Mouse (Mus musculus) neural tube, embryonic 14.5 days (tissue): Measurements from ENCODE around the gene Art5. TPM values are rescaled to one million over a fixed set of nuclear protein-coding genes. Genes with fewer than 3 reads are reported as not detected.

ENCODE experiments used
- ATAC-seq: fragments of 200-750 bp; cut with Nextera tagmentation; 2 replicates; pipeline ENCODE4 v1.8.0; 2017; ENCODE audit warnings: low read depth, mild to moderate bottlenecking, moderate TSS enrichment, moderate library complexity
- H3K27ac ChIP-seq: fragments of 300-500 bp; sonication (generic); 2 replicates; pipeline ENCODE4 v1.5.1; 2014; ENCODE audit warnings: low read depth, mild to moderate bottlenecking, control low read depth, low read length, moderate library complexity, mixed read lengths
- H3K27me3 ChIP-seq: fragments of 300-500 bp; sonication (generic); 2 replicates; pipeline ENCODE4 v1.6.1; 2014; ENCODE audit warnings: low read length; ENCODE audit not compliant: control insufficient read depth, insufficient read depth
- H3K36me3 ChIP-seq: fragments of 300-500 bp; sonication (generic); 2 replicates; pipeline ENCODE4 v1.6.1; 2014; ENCODE audit warnings: low read length, mixed read lengths; ENCODE audit not compliant: control insufficient read depth, insufficient read depth
- H3K4me1 ChIP-seq: fragments of 300-500 bp; sonication (generic); 2 replicates; pipeline ENCODE4 v1.6.1; 2014; ENCODE audit warnings: low read length; ENCODE audit not compliant: control insufficient read depth, insufficient read depth
- H3K4me2 ChIP-seq: fragments of 300-500 bp; sonication (generic); 2 replicates; pipeline ENCODE4 v1.6.1; 2014; ENCODE audit warnings: mild to moderate bottlenecking, low read depth, low read length, control low read depth
- H3K4me3 ChIP-seq: fragments of 300-500 bp; sonication (generic); 2 replicates; pipeline ENCODE4 v1.5.1; 2014; ENCODE audit warnings: low read depth, low read length, control low read depth, mixed read lengths
- H3K9ac ChIP-seq: fragments of 300-500 bp; sonication (generic); replicated peaks from 2 replicates; pipeline ENCODE4 v1.6.1; 2014; ENCODE audit warnings: low read depth, mild to moderate bottlenecking, control low read depth, low read length, mixed read lengths
- H3K9me3 ChIP-seq: fragments of 300-500 bp; sonication (generic); 2 replicates; pipeline ENCODE4 v1.6.1; 2016; ENCODE audit warnings: low read length; ENCODE audit not compliant: control insufficient read depth
- WGBS: fragments of 180-500 bp; shearing (Covaris S2); extraction: QIAGEN DNeasy Blood & Tissue Kit; methylation state at CpG from one replicate; pipeline ENCODE4 v1.1.7; 2014; 5-methylcytosine and 5-hydroxymethylcytosine counted together
- polyA plus RNA-seq: library from polyadenylated mRNA; unstranded; fragments of >200 nt; fragmentation: Nextera tagmentation; extraction: Ambion mirVana; gene quantifications from 2 replicates; pipeline ENCODE4 v1.2.1, GENCODE M21; 2014

Art5 gene
- 0.13 TPM in 1 of 2 replicates, not detected in the other for polyA plus RNA-seq

DNA sequence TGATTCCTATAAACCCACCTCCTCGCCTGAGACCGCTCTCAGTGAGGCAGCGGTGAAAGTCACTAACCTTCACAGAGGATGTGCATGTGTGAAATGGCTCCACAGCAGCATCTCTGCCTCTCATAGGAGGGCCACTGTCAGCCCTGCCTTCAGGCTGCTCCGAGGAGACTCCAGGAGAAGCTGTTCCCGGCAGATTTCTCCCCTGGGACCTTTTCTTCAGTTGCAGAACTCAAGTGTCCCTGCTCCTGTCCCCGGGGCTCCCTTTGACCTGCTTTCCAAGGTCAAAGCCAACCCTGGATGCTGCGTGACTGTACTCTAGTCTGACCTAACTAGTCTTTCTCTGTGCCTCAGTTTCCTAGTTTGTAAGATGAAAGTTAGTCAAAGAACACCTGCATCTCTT is at the start of gene Art5:
Art5 (minus strand) TSS at position 319 of the 400 bp plus-strand sequence.
- Histone ChIP-seq H3K4me1 (no peaks in the 10 kb centered on the region), H3K36me3 (no peaks in the 10 kb centered on the region), H3K4me3 (no peak within 1 kb of the TSS), H3K4me2 (no peak within 1 kb of the TSS), H3K27me3 (no peaks in the 10 kb centered on the region), H3K9ac (no peak within 1 kb of the TSS), H3K27ac (no peak within 1 kb of the TSS), H3K9me3 (no peaks in the 10 kb centered on the region)
- 74% methylated on average over 7 of the region's 7 CpGs for WGBS
- no peak for ATAC-seq

DNA sequence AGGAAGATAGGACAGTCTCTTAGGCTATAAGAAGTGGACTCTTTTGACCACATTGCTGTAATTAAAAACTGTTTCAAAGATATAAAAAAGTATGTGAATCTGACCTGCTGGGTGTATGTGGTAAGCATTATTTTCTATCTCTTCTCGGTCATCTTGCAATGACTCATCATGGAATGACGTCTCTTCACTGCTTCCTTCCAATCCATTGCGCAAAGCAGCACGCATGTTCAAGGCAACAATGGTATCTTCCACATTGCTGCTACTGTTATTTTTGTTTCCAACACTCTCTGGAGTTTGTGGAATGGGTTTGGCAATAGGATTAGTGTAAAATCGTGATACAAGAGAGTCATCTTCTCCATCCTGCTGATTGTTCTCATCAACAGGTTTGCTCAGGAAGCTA is 44.4 kb upstream of the Art5 start:
- H3K4me2 ChIP-seq: no peak overlapping the region
- ATAC-seq: no peak
- no peaks in the 10 kb centered on the region for H3K27me3 ChIP-seq
- no peak overlapping the region for H3K9ac ChIP-seq
- 97% methylated on average over 5 of the region's 5 CpGs for WGBS
- no peaks in the 10 kb centered on the region for H3K4me1 ChIP-seq
- H3K36me3 ChIP-seq: peaks cover 42% of the 10 kb centered on the region
- H3K9me3 ChIP-seq: no peaks in the 10 kb centered on the region
- H3K27ac ChIP-seq: no peak overlapping the region
- H3K4me3 ChIP-seq: no peak overlapping the region

GRCm38 (mm10) chr7:102137898-102138297 is 28.6 kb upstream of the Art5 start:
- no peak overlapping the region for H3K4me3 ChIP-seq
- H3K9ac ChIP-seq: no peak overlapping the region
- 97% methylated on average over 5 of the region's 5 CpGs for WGBS
- no peaks in the 10 kb centered on the region for H3K27me3 ChIP-seq
- H3K36me3 ChIP-seq: peaks cover 52% of the 10 kb centered on the region
- no peak overlapping the region for H3K27ac ChIP-seq
- H3K9me3 ChIP-seq: no peaks in the 10 kb centered on the region
- H3K4me1 ChIP-seq: no peaks in the 10 kb centered on the region
- ATAC-seq: no peak
- no peak overlapping the region for H3K4me2 ChIP-seq

DNA sequence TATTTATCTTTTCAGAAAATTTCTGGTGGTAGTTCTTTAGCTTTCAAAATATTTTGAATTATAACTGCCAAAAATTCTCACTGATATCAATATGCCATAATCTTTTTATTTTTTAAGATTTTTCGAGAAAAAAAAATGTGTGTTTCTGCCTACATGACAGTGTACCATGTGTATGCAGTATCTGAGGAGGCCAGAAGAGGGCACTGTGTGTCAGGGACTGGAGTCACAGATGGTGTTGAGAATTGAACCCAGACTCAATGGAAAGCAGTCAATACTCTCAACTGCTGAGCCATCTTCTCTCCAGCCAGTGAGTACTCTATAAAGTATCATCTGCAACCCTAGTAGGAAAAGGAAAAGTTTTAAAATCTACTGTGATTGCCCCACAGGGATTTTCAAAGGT is 28.2 kb upstream of the Art5 start:
- Histone ChIP-seq H3K27ac (no peak overlapping the region), H3K4me1 (no peaks in the 10 kb centered on the region), H3K27me3 (no peaks in the 10 kb centered on the region), H3K36me3 (peaks cover 54% of the 10 kb centered on the region), H3K9ac (no peak overlapping the region), H3K9me3 (no peaks in the 10 kb centered on the region), H3K4me3 (no peak overlapping the region), H3K4me2 (no peak overlapping the region)
- WGBS: 95% methylated on average over 1 of the region's 1 CpGs
- no peak for ATAC-seq

DNA sequence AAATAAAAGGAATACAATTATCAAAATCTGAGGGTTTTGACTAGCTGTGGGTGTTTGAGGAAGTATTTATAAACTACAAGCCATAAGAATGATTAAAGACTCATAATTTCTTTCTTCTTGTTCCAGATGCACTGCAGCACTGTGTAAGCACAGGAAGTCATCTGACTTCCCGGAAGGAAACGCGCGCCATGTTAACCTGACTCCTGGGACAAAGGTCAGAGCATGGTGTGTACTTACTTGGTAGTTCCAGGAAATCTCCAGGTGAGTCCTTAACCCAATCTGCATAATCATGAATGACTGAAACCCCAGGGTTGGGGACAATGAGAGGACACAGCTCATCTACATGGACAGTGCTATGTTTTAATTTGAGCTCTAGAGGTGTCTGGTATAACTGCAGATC is 23.1 kb upstream of the Art5 start:
- no peaks in the 10 kb centered on the region for H3K9me3 ChIP-seq
- WGBS: 87% methylated on average over 4 of the region's 4 CpGs
- ATAC-seq: no peak
- no peaks in the 10 kb centered on the region for H3K27me3 ChIP-seq
- no peak overlapping the region for H3K4me2 ChIP-seq
- no peak overlapping the region for H3K4me3 ChIP-seq
- no peaks in the 10 kb centered on the region for H3K4me1 ChIP-seq
- H3K36me3 ChIP-seq: peaks cover 74% of the 10 kb centered on the region
- no peak overlapping the region for H3K9ac ChIP-seq
- H3K27ac ChIP-seq: no peak overlapping the region

DNA sequence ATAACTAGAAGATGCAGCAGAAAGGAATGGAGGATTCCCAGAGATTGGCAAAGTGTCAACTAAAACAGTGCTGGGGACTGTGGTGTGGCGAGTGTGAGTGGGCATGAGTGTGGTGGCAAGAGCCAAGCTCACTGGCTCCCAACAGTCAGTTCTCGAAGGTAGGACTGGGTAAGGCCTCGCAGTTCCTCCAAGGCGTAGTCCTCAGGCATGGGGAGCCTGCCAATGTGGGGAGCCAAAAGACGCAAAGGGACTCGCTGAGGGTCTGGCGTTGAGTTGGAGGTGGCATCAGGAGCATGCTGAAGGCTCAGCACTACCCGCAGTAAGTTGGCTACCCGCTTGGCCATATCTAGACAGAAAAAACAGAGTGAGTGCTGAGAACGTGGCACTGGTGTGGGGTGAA is 11.0 kb upstream of the Art5 start:
- Histone ChIP-seq H3K36me3 (peaks cover 63% of the 10 kb centered on the region), H3K4me2 (no peak overlapping the region), H3K27ac (no peak overlapping the region), H3K27me3 (no peaks in the 10 kb centered on the region), H3K9ac (no peak overlapping the region), H3K4me3 (no peak overlapping the region), H3K4me1 (no peaks in the 10 kb centered on the region), H3K9me3 (no peaks in the 10 kb centered on the region)
- no peak for ATAC-seq
- 98% methylated on average over 10 of the region's 10 CpGs for WGBS

GRCm38 (mm10) chr7:102117382-102117781 is 8.1 kb upstream of the Art5 start:
- ATAC-seq: no peak
- H3K4me3 ChIP-seq: no peak overlapping the region
- 81% methylated on average over 6 of the region's 6 CpGs for WGBS
- H3K9me3 ChIP-seq: no peaks in the 10 kb centered on the region
- no peaks in the 10 kb centered on the region for H3K27me3 ChIP-seq
- H3K4me2 ChIP-seq: no peak overlapping the region
- H3K4me1 ChIP-seq: no peaks in the 10 kb centered on the region
- H3K9ac ChIP-seq: no peak overlapping the region
- H3K27ac ChIP-seq: no peak overlapping the region
- peaks cover 35% of the 10 kb centered on the region for H3K36me3 ChIP-seq

DNA sequence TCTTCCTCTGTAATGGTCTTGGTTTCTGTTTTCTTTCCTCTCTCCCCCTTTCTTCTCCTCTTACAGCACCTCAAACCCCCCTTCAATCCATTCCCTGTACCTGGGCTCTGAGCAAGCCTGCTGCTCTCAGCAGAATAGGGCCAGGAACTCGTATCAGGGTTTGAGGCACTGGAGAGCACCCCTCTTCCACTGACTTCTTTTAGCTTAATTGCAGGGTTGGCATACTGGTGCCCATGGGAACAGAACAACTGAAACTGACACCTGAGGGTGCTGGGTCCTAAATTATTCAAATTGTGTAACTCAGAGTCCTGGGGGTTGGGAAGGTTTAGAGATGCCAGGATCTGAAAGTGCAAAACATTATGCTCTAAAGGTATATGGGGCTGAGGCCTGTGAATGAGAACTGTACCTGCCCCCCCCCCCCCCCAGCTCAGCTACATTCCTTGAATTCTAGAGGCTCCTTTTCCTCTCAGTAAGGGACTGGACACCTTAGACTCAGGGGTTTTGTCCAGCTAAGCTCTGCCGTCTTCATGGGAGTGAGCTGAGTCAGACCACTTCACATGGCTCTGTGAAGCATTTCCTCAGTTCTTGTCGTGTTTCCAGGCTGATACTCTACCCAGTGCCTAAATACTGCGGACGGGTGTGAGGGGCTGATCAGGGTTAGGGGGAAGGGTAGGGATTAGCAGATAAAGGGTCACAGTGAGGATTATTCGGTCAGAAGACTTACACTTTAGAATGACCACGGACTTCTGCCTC is 7.5 kb upstream of the Art5 start, which contains the start of gene Chrna10:
Chrna10 (minus strand) TSS at position 250 of the 753 bp plus-strand sequence.
- Histone ChIP-seq H3K27ac (no peak within 1 kb of the TSS), H3K36me3 (peaks cover 28% of the 10 kb centered on the region), H3K9me3 (no peaks in the 10 kb centered on the region), H3K4me3 (no peak within 1 kb of the TSS), H3K9ac (no peak within 1 kb of the TSS), H3K4me2 (no peak within 1 kb of the TSS), H3K4me1 (no peaks in the 10 kb centered on the region), H3K27me3 (no peaks in the 10 kb centered on the region)
- WGBS: 66% methylated on average over 7 of the region's 7 CpGs
- no peak for ATAC-seq

- no peak for ATAC-seq
- WGBS: 80% methylated on average over 45 of the region's 45 CpGs
Observed at GRCm38 (mm10) chr7:102113151-102113729, 4.0 kb upstream of the Art5 start.

More at GRCm38 (mm10) chr7:102113151-102113729, 4.0 kb upstream of the Art5 start:
- Histone ChIP-seq H3K4me2 (no peak overlapping the region), H3K27me3 (no peaks in the 10 kb centered on the region), H3K9ac (no peak overlapping the region), H3K27ac (no peak overlapping the region), H3K9me3 (no peaks in the 10 kb centered on the region), H3K4me3 (no peak overlapping the region), H3K36me3 (no peaks in the 10 kb centered on the region), H3K4me1 (no peaks in the 10 kb centered on the region)
